Mouse (Mus musculus) cortical plate, adult 2 months (tissue): ENCODE data around the gene Atg16l2.

Experiments
- CTCF ChIP-seq: fragments of 200-500 bp; IDR thresholded peaks from 2 replicates; pipeline ENCODE4 v1.5.1; 2011; ENCODE audit warnings: mild to moderate bottlenecking, control low read depth, low read length; ENCODE audit not compliant: insufficient read depth; ENCODE audit errors: extremely low read depth
- POLR2A ChIP-seq: fragments of 200-500 bp; IDR thresholded peaks from 2 replicates; pipeline ENCODE4 v1.6.1; 2011; ENCODE audit warnings: mild to moderate bottlenecking, low read length, control low read depth; ENCODE audit not compliant: insufficient read depth; ENCODE audit errors: extremely low read depth

DNA sequence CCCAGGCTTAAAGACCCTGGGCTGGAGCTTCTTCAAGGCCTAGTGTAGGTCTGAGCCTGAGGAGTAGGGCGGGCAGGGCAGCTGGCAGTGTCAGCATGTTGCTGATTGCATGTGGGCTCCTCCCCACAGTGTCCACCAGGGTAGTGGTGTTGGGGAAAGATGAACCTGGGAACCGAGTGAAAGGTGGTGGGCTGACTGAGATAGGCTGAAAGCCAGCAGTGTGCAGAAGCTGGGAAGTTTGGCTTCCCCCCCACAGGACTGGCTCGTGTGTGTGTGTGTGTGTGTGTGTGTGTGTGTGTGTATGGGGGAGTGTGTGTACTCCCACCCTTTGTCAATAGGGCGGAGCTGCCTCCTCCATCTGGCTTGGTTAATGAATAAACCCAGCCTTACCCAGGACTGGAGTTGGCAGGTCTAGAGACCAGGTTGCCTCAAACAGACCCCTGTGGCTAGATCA is 21.1 kb upstream of the Atg16l2 start:
- TF ChIP-seq POLR2A (no peak), CTCF (no peak)
